In genomic region chr11:101994100-101994499, GRCm38 (mm10) we compare ENCODE assay signal across 22 mouse cellular contexts. TPM values are rescaled to one million over a fixed set of nuclear protein-coding genes. Genes with fewer than 3 reads are reported as not detected.
DNase-seq lines count a peak whose midpoint lies in the region; ATAC-seq and TF ChIP-seq lines count a peak whose summit lies in the region.
"Had no signal": no experiment of that assay in that cellular context is flagged by ENCODE, and none has a peak within 500 bp of the region (broad histone marks: within the 10 kb centered on the region; RNA-seq: fewer than 3 reads in every experiment).

No protein-coding gene starts in this region.

- peak; percentile 41 for DNase-seq in heart, adult 8-10 months (ENCODE audit: low spot score)
- no peak for DNase-seq in heart, postnatal 4 days
- peak; percentile 31 for DNase-seq in lung, postnatal 0 days (ENCODE audit: low spot score)
- no peak for DNase-seq in lung, postnatal 14 days
- DNase-seq in thymus, postnatal 36 days: no peak
- DNase-seq in frontal cortex, postnatal 36 days (ENCODE audit: low spot score in 2 of 2): no peak
- DNase-seq: gastrocnemius, postnatal 25 days; thymus, postnatal 14 days had no signal

- H3K36me3 ChIP-seq in lung, postnatal 0 days (ENCODE audit: insufficient read depth, low read length): no peaks in the 10 kb centered on the region
- no peaks in the 10 kb centered on the region for H3K36me3 ChIP-seq in erythroblast, embryonic 14.5 days (ENCODE audit: control insufficient read depth)
- H3K36me3 ChIP-seq: G1E; kidney, embryonic 15.5 days; neural tube, embryonic 12.5 days had no signal

- 48% methylated on average over 8 of the region's 8 CpGs for WGBS in lung, postnatal 0 days

- H3K9ac ChIP-seq in lung, postnatal 0 days (replicated peaks; ENCODE audit: low read depth): no peak overlapping the region
- H3K9ac ChIP-seq: kidney, embryonic 15.5 days; neural tube, embryonic 12.5 days had no signal

- no peaks in the 10 kb centered on the region for H3K9me3 ChIP-seq in lung, postnatal 0 days (ENCODE audit: low read length)
- H3K9me3 ChIP-seq in erythroblast, embryonic 14.5 days (ENCODE audit: control insufficient read depth, low read length): no peaks in the 10 kb centered on the region
- H3K9me3 ChIP-seq: G1E; kidney, embryonic 15.5 days; neural tube, embryonic 12.5 days had no signal

- H3K4me1 ChIP-seq in lung, postnatal 0 days (ENCODE audit: insufficient read depth, low read depth, low read length): no peaks in the 10 kb centered on the region
- peaks cover 43% of the 10 kb centered on the region for H3K4me1 ChIP-seq in erythroblast, embryonic 14.5 days (ENCODE audit: control insufficient read depth)
- H3K4me1 ChIP-seq: neural tube, embryonic 12.5 days had no signal

- no peak overlapping the region for H3K27ac ChIP-seq in lung, postnatal 0 days (ENCODE audit: low read length)
- H3K27ac ChIP-seq: hindbrain, postnatal 0 days; kidney, embryonic 15.5 days; macrophage; neural tube, embryonic 12.5 days had no signal

- no peak overlapping the region for H3K4me3 ChIP-seq in lung, postnatal 0 days (ENCODE audit: low read depth, low read length)
- H3K4me3 ChIP-seq in erythroblast, embryonic 14.5 days (replicated peaks): peak overlapping the region; percentile 42
- H3K4me3 ChIP-seq: kidney, embryonic 15.5 days; neural tube, embryonic 12.5 days had no signal

- TF ChIP-seq EP300 in lung, postnatal 0 days (IDR thresholded peaks at IDR 0.05): no peak

- no peaks in the 10 kb centered on the region for H3K27me3 ChIP-seq in lung, postnatal 0 days (replicated peaks; ENCODE audit: insufficient read depth, low read length)
- no peaks in the 10 kb centered on the region; the same call in 1 of the 2 replicates for H3K27me3 ChIP-seq in erythroblast, embryonic 14.5 days (ENCODE audit: control insufficient read depth)
- H3K27me3 ChIP-seq: neural tube, embryonic 12.5 days had no signal

- no peak overlapping the region for H3K4me2 ChIP-seq in lung, postnatal 0 days (replicated peaks; ENCODE audit: low read depth, low read length)
- H3K4me2 ChIP-seq: kidney, embryonic 15.5 days; neural tube, embryonic 12.5 days had no signal

- no peak for TF ChIP-seq CTCF in lung, postnatal 0 days (IDR thresholded peaks at IDR 0.05)

- no peak for ATAC-seq in lung, postnatal 0 days
- ATAC-seq in megakaryocyte-erythroid progenitor cell, adult 5-6 weeks (replicated peaks; ENCODE audit: low FRiP score, low TSS enrichment, poor library complexity, severe bottlenecking): peak; percentile 86
- ATAC-seq: forebrain, embryonic 16.5 days; hindbrain, postnatal 0 days; midbrain, embryonic 16.5 days had no signal

RNA-seq across cellular contexts. Expression of gene Dusp3, which starts 7.3 kb away (rescaled TPM):
- 100 to 1,000 TPM; 107 to 186 (median 147) TPM for total RNA-seq in heart, adult 8-10 months (2022)
- 100 to 1,000 TPM; 149 to 162 TPM for total RNA-seq in heart, postnatal 4 days (2021)
- 78.2 and 80.0 TPM in 2 replicates for polyA plus RNA-seq in lung, postnatal 0 days (2015; fragmentation: Nextera tagmentation; extraction: Ambion mirVana)
- 0.02 and 0.03 TPM in 2 replicates for polyA plus RNA-seq in erythroblast, embryonic 14.5 days (2012)
- total RNA-seq in megakaryocyte-erythroid progenitor cell, adult 5-6 weeks (2014; fragmentation: Nextera tagmentation): 0.28 and 0.96 TPM in 2 replicates
- 0.70 and 1.3 TPM in 2 replicates for total RNA-seq in megakaryocyte-erythroid progenitor cell, adult 5-6 weeks (2017)

RNA-seq across cellular contexts. Expression of gene Cfap97d1, which starts 10.0 kb away (rescaled TPM):
- not detected for total RNA-seq in heart, adult 8-10 months (2022)
- total RNA-seq in heart, postnatal 4 days (2021): not detected
- 0.20 TPM in 1 of 2 replicates, not detected in the other for polyA plus RNA-seq in lung, postnatal 0 days (2015; fragmentation: Nextera tagmentation; extraction: Ambion mirVana)
- not detected in 2 replicates for polyA plus RNA-seq in erythroblast, embryonic 14.5 days (2012)
- not detected in 2 replicates for total RNA-seq in megakaryocyte-erythroid progenitor cell, adult 5-6 weeks (2014; fragmentation: Nextera tagmentation)
- not detected in 2 replicates for total RNA-seq in megakaryocyte-erythroid progenitor cell, adult 5-6 weeks (2017)
- total RNA-seq: G1E; gastrocnemius, postnatal 25 days; hindbrain, postnatal 0 days; layer of hippocampus, postnatal 10 days had no signal
- polyA plus RNA-seq: C2C12; embryonic facial prominence, embryonic 14.5 days; forebrain, embryonic 16.5 days; G1E; hindbrain, postnatal 0 days; kidney, embryonic 15.5 days; limb, embryonic 11.5 days; macrophage; midbrain, embryonic 16.5 days; neural tube, embryonic 12.5 days; spleen, adult 2 months had no signal

RNA-seq across cellular contexts. Expression of gene Sost, which starts 27.3 kb away (rescaled TPM):
- total RNA-seq in heart, adult 8-10 months (2022): 1 to 10 TPM in 3 of 4 experiments, under 1 TPM in 1; 0.65 to 1.9 (median 1.2) TPM
- total RNA-seq in heart, postnatal 4 days (2021): 1 to 10 TPM; 7.5 to 8.2 TPM
- polyA plus RNA-seq in lung, postnatal 0 days (2015; fragmentation: Nextera tagmentation; extraction: Ambion mirVana): 0.06 TPM in 1 of 2 replicates, not detected in the other
- polyA plus RNA-seq in erythroblast, embryonic 14.5 days (2012): 0.02 TPM in 1 of 2 replicates, not detected in the other
- total RNA-seq in megakaryocyte-erythroid progenitor cell, adult 5-6 weeks (2014; fragmentation: Nextera tagmentation): not detected in 2 replicates
- not detected in 2 replicates for total RNA-seq in megakaryocyte-erythroid progenitor cell, adult 5-6 weeks (2017)
- total RNA-seq: G1E; gastrocnemius, postnatal 25 days; hindbrain, postnatal 0 days had no signal
- polyA plus RNA-seq: embryonic facial prominence, embryonic 14.5 days; forebrain, embryonic 16.5 days; G1E; macrophage; midbrain, embryonic 16.5 days had no signal

RNA-seq across cellular contexts. Expression of gene Mpp3, which starts 34.2 kb away (rescaled TPM):
- 1 to 10 TPM in 3 of 4 experiments, under 1 TPM in 1; 0.92 to 2.6 (median 1.5) TPM for total RNA-seq in heart, adult 8-10 months (2022)
- total RNA-seq in heart, postnatal 4 days (2021): 1 to 10 TPM; 6.2 to 7.4 TPM
- 0.84 and 2.2 TPM in 2 replicates for polyA plus RNA-seq in lung, postnatal 0 days (2015; fragmentation: Nextera tagmentation; extraction: Ambion mirVana)
- 0.05 TPM in 1 of 2 replicates, not detected in the other for polyA plus RNA-seq in erythroblast, embryonic 14.5 days (2012)
- not detected in 2 replicates for total RNA-seq in megakaryocyte-erythroid progenitor cell, adult 5-6 weeks (2014; fragmentation: Nextera tagmentation)
- not detected in 2 replicates for total RNA-seq in megakaryocyte-erythroid progenitor cell, adult 5-6 weeks (2017)
- polyA plus RNA-seq: G1E, macrophage had no signal

RNA-seq across cellular contexts. Expression of gene Cd300lg, which starts 47.2 kb away (rescaled TPM):
- 10 to 100 TPM; 56.7 to 79.2 (median 64.0) TPM for total RNA-seq in heart, adult 8-10 months (2022)
- total RNA-seq in heart, postnatal 4 days (2021): 10 to 100 TPM; 32.3 to 36.2 TPM
- polyA plus RNA-seq in lung, postnatal 0 days (2015; fragmentation: Nextera tagmentation; extraction: Ambion mirVana): 2.1 and 2.4 TPM in 2 replicates
- not detected in 2 replicates for polyA plus RNA-seq in erythroblast, embryonic 14.5 days (2012)
- total RNA-seq in megakaryocyte-erythroid progenitor cell, adult 5-6 weeks (2014; fragmentation: Nextera tagmentation): not detected in 2 replicates
- 1.8 TPM in 1 of 2 replicates, not detected in the other for total RNA-seq in megakaryocyte-erythroid progenitor cell, adult 5-6 weeks (2017)
- total RNA-seq: G1E had no signal
- polyA plus RNA-seq: C2C12, G1E had no signal

Comparison
In these comparisons a context has a peak if more than half of its experiments do, and no peak if none do; other contexts are left out.
1. DNase-seq: peak in heart, adult 8-10 months (single experiment) and lung, postnatal 0 days (single experiment); none in heart, postnatal 4 days (single experiment), lung, postnatal 14 days (single experiment), thymus, postnatal 36 days (0 of 2) and frontal cortex, postnatal 36 days (0 of 2).
2. RNA of gene Dusp3, which starts 7.3 kb away (total RNA-seq): 149 to 162 TPM in heart, postnatal 4 days and 107 to 186 TPM in heart, adult 8-10 months; 0.28 to 1.3 TPM in megakaryocyte-erythroid progenitor cell, adult 5-6 weeks; every median in the first group is over 10 times any median in the second.